Mouse (Mus musculus) right cerebral cortex, adult 18-20 months (tissue): Measurements from ENCODE around the gene Card6.

Experiments
- DNase-seq: peaks from one replicate; pipeline ENCODE4 v3.0.0; 2022; ENCODE audit warnings: mixed read lengths

The Card6 gene

GRCm38 (mm10) chr15:5129111-5129805, 20.9 kb upstream of the Card6 start:
- DNase-seq: no peak

- DNase-seq: no peak
Measured at GRCm38 (mm10) chr15:5128176-5128940, 20.0 kb upstream of the Card6 start.

GRCm38 (mm10) chr15:5127487-5127886, 19.1 kb upstream of the Card6 start:
- DNase-seq: no peak

- no peak for DNase-seq
Measured at GRCm38 (mm10) chr15:5126456-5126855, 18.1 kb upstream of the Card6 start.

- no peak for DNase-seq
Measured at GRCm38 (mm10) chr15:5121535-5122313, 13.4 kb upstream of the Card6 start.

- DNase-seq: no peak
Measured at GRCm38 (mm10) chr15:5119707-5120106, 11.4 kb upstream of the Card6 start.

- DNase-seq: no peak
Measured at GRCm38 (mm10) chr15:5119192-5119591, 10.9 kb upstream of the Card6 start.

- DNase-seq: no peak
Measured at GRCm38 (mm10) chr15:5118626-5119025, 10.3 kb upstream of the Card6 start.

- DNase-seq: no peak
Measured at GRCm38 (mm10) chr15:5117031-5117601, 8.8 kb upstream of the Card6 start.

GRCm38 (mm10) chr15:5116270-5117030, 8.1 kb upstream of the Card6 start, which contains the start of gene Rpl37:
Gene Rpl37 (plus strand): TSS chr15:5116645.
- peak; percentile 99 for DNase-seq

GRCm38 (mm10) chr15:5115173-5115572, 6.8 kb upstream of the Card6 start:
- no peak for DNase-seq

- no peak for DNase-seq
Measured at GRCm38 (mm10) chr15:5112651-5113050, 4.3 kb upstream of the Card6 start.

- no peak for DNase-seq
Measured at GRCm38 (mm10) chr15:5108655-5109040, 309 bp upstream of the Card6 start.

- DNase-seq: no peak
Measured at GRCm38 (mm10) chr15:5106293-5106692, 2.0 kb downstream of the Card6 start.

GRCm38 (mm10) chr15:5105891-5106290, 2.4 kb downstream of the Card6 start:
- DNase-seq: no peak

- DNase-seq: no peak
Measured at GRCm38 (mm10) chr15:5102312-5102711, 6.0 kb downstream of the Card6 start.

GRCm38 (mm10) chr15:5097376-5097775, 11.0 kb downstream of the Card6 start:
- no peak for DNase-seq

- no peak for DNase-seq
Measured at GRCm38 (mm10) chr15:5095534-5096301, 12.6 kb downstream of the Card6 start.

- no peak for DNase-seq
Measured at GRCm38 (mm10) chr15:5090131-5090530, 18.2 kb downstream of the Card6 start.

GRCm38 (mm10) chr15:5088850-5089608, 19.3 kb downstream of the Card6 start:
- no peak for DNase-seq

- no peak for DNase-seq
Measured at GRCm38 (mm10) chr15:5086162-5086561, 22.2 kb downstream of the Card6 start.
